Mouse (Mus musculus) cerebellum, adult 8-10 months (tissue): ENCODE measurements around the gene Epb41.
A peak's percentile ranks its signal among the peaks of the same experiment; 100 is the strongest.

Experiments
- DNase-seq: peaks from one replicate; pipeline ENCODE4 v3.0.0; 2022

Gene Epb41

GRCm38 (mm10) chr4:132074077-132074932 lies 816 bp downstream of the Epb41 start, which contains the start of gene Gm10300:
Gene Gm10300 (plus strand): TSS chr4:132074697.
- DNase-seq = peak; percentile 54

DNA sequence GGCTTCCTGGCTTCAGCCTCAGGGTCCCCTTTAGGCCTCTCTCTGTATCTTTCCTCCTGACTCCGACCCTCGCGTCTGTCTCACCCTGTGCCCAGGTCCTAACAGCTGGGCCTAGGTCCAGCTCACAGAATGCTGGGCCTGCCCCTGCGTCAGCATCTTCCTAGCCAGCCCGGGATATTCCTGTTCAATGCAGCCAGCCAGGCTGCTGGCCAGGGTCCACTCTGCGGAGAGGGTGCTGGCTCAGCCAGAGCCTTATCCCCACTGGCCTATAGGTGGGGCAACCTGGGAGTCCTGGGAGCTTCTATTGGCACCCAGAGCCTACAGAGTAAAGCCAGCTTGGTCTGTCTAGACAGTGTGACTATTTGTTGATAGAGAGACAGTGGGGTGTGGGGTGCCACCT lies 2.2 kb downstream of the Epb41 start:
- DNase-seq = no peak

GRCm38 (mm10) chr4:132072156-132072555 lies 3.0 kb downstream of the Epb41 start:
- DNase-seq = no peak

- DNase-seq = no peak
Measured at GRCm38 (mm10) chr4:132071674-132072073, 3.4 kb downstream of the Epb41 start.

DNA sequence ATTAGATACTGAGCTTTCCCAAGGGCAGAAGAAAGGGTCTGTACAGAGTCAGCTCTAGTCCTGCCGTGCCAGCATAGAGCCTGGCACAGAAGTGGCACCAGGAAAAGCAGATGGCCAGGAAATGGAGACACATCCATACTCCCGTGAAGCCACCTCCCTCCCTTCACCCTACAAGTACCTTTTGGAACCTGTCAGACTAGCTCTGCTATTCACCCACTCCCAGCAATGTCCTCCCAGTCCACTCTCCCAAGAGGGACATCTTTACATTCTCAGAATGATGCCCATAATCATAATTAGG lies 7.2 kb downstream of the Epb41 start:
- DNase-seq = peak; percentile 61

DNA sequence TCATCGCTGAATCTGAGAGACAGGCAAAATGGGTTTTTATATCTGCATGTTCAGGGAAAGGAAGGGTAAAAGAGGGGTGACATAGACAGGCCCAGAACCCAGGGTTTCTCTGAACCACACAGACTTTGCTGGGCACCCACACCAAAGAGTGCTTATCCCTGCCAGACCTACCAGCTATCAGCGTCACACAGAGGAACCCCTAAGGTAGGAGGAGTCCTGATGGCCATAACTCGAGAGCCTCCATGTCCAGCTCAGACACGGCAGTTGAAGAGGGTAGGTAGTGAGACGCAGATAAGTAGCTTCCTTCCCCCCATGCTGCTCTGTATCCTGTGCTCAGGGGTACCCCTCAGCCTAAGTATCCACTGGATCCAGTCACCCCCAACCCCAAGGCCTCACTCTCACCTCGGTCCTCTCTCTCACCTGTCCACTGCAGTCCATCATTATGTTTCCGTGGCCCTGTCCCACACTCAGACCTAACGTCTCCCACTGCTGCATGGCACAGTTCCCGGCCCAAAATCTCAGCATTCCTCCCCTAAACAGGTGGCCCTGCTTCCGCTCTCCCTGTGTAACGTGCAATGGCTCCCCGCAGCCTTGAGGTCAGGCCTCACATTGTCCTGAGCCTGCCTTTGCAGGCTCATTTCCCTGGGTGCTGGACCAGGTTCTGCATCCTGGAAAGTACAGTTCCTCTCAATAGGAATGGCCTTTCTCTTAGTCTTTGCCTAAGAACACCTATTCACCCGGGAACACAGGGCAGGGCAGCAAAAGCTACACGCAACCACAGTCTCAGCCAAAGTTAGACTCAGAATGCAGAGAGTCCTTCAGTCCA lies 7.8 kb downstream of the Epb41 start:
- DNase-seq = peak; percentile 51

GRCm38 (mm10) chr4:132066101-132066773 lies 8.9 kb downstream of the Epb41 start:
- peak; percentile 72 for DNase-seq

DNA sequence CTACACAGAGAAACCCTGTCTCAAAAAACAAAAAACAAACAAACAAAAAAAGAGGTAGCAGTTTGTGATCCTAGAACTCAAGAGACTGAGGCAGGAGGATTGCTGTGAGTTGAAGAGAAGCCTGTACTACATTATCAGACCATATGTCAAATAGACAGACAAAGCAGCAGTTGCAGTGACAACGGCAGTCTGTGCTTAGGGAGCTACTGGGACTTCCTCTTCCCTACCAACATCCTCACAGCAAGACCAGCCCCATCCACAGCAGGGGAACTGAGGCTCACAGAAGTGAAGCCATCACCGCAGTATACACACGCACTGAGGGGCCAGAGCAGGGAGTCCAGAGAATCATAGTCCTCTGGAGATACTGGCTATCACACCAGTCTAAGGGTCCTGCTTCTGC lies 9.5 kb downstream of the Epb41 start:
- DNase-seq = no peak

DNA sequence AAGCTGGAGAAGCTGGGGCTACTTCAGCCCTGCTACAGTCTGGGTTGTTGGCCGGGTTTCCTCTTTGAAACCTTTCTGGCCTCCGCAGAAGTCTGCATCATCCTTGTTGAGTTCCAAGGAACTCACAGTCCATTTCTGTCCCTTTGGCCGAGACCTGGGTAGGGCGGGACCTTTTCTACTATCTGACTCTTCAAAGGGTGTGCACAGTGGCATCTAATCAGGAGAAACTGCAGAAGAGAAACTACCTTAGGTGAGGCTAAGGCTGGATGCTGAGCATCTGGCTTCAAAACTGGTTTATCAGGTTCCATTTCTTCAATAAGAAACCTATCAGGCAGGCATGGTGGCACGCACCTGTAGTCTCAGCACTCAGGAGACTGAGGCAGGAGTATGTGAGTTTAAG lies 10.6 kb downstream of the Epb41 start:
- DNase-seq = no peak

DNA sequence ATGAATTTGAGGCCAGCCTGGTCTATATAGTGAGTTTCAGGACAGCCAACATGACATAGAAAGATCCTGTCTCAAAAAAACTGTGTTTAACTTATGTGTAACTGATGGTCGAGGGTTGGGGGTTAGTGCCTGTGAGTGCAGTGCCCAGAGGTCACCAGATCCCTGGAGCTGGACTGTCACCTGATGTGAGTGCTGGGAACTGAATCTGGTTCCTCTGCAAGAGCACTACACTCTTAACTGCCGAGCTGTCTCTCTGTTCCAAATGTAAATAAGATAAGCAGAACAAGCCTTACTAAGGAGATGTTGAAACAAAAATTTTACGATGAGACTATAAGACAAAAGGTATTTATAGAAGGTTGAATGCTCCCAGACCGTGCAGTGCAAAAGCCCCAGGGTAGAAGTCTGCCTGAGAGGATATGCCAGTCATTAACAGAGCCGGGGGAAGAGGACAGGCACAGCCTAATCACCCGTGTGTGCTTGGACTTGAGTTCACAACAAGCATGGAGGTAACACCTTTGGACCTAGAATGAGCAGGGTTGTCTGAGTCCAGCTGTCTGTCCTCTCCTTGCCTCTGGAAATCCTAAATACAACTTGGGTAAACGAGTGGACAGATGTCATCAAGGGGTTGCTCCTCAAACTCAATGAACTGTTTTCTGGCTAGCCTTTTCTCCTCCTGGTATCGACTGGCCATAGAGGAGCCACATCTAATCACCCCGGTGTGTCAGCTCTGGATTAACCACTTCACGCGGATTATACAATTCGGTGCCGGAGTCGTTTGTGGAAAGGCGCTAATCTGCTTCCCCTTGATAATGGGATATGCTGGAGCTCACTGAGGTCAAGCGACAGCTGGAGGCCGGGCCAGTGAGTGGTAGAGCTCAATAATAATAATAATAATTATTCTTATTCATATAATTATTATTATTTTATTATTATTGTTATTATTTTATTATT lies 11.9 kb downstream of the Epb41 start:
- DNase-seq = no peak

DNA sequence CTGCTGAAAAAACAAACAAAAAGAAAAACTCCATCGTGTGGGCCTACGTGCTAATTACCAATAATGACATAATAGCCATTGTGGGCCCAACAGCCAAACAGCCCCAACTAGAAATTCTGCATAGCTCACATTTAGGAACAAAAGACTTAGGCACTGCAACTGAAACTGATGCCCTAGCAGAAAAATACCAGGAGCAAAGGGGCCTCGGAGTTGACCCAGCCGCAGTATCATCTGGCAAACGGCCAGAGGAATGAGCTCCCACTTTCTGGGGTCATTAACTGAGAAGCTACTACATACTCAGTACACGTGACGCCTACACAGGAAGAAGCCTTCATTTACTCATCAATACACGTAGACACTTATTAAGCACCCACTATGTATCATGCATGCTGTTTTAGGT lies 12.8 kb downstream of the Epb41 start:
- DNase-seq = no peak

DNA sequence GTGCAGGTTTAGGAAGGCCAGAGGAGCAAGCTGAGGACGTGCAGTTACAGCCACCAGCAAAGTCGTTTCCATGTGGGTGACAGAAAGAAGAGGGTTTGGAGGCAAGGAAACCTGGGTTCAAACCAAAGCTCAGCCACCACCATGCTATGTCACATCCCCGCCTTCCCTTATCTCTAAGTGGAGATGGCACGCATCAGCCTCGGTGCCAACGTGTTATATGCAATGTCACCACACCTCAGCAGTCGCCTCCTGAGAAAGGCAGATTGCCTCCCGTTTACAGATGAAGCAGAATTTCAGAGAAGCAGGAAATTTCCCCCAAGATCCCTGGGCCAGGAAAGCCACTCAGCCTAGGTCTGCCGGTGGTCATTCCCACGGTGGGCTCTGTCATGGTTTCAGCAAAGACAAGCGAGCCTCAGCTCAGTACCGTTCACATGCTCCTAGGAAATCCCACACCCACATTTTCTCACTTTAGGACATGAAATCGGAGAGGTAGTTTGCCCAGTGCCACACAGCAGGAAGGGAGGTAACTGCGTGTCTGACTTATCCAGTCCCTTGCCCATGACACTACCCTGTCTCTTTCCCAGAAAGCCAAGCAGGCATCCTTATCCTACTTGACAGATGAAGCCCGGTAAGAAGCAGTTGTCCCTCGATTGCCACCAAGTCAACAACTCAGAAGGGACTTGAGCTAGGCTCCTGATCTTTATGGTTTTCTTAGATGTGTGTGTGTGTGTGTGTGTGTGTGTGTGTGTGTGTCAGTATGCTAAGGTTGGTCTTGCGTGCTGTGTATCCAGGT lies 14.9 kb downstream of the Epb41 start:
- DNase-seq = no peak

DNA sequence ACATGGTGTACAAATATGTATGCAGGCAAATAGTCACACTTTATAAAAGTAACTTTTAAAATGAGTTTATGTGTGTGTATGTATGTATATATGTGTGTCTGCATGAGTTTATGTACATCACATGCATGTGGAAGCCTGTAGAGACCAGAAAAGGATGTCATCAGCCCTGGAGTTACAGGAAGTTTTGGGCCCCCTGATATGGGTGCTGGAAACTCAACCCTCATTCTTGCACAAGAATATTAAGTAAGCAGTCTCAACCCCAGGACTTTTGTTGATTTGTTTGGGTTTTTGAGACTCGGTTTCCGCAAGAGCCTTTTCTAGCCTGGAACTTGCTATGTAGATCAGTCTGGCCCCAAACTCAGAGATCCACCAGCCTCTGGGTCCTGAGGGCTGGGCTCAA lies 15.6 kb downstream of the Epb41 start:
- DNase-seq = no peak

DNA sequence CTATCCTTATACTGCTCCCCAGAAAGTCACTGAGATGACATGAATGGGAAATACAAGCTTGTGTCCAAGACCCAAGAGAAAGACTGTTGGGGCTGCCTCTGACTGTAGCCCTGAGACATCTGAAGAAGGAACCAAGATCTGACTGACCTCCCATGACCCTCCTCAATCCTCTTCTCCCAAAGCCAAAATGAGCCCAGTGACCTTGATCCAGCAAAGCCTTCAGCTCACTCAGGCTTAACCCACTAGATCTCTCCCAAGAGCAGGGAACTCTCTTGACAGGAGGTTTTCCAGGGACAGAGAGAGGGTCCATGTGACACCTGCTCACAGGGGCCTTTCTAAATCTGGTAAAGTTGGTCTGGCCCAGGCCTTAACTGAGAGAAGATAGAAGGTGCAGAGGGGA lies 17.8 kb downstream of the Epb41 start:
- no peak for DNase-seq

- no peak for DNase-seq
Measured at GRCm38 (mm10) chr4:132051321-132052275, 23.5 kb downstream of the Epb41 start.

GRCm38 (mm10) chr4:132049549-132050200 lies 25.4 kb downstream of the Epb41 start:
- peak; percentile 55 for DNase-seq

DNA sequence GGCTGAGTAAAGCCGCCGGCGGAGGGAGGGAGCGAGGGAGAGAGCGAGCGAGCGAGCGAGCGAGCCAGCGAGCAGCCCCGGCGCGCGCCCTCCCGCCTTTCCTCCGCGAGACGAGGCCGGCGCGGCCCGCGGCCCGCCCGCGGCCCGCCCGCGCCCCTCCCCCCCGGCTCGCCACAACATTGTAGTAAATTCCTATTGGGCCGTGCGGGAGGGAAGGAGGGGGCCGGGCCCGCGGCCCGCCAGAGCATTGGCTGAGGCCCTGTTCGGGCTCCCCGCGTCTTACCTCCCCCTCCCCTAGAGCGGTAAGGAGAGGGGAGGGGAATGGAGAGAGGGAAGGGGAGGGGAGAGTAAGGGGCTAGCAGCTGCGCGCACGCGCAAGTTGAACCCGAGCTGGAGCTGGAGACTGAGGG lies 26.1 kb downstream of the Epb41 start:
- DNase-seq = peak; percentile 86

GRCm38 (mm10) chr4:132048011-132048991 lies 26.8 kb downstream of the Epb41 start:
- DNase-seq = peak; percentile 78

DNA sequence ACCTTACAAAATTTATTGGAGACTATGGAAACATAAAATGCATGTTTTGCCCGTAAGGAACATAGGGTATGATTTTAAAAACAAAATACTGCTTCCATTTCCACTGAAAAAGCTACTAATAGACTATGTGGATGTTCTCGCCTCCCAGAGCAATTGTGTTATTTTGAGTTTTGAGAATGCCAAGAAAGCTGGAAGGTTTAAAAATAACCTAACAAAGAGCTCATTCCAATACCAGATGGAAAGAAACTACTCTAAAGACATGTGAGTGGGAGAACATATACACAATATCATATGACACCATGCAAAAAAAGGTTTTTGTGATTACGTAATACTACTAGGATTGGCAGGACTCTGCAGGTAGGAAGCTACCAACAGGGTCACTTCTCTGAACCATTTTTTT lies 31.4 kb downstream of the Epb41 start:
- no peak for DNase-seq
